Mouse (Mus musculus): ENCODE results near the gene Sri. TPM values are rescaled to one million over a fixed set of nuclear protein-coding genes. Genes with fewer than 3 reads are reported as not detected.

Sri gene
- total RNA-seq, 2 experiments from 2014 or later: 120 to 124 TPM

- ATAC-seq (replicated peaks; ENCODE audit: poor library complexity, severe bottlenecking): no peak
Measured at GRCm38 (mm10) chr5:8095689-8096088, 49.8 kb downstream of the Sri start.

DNA sequence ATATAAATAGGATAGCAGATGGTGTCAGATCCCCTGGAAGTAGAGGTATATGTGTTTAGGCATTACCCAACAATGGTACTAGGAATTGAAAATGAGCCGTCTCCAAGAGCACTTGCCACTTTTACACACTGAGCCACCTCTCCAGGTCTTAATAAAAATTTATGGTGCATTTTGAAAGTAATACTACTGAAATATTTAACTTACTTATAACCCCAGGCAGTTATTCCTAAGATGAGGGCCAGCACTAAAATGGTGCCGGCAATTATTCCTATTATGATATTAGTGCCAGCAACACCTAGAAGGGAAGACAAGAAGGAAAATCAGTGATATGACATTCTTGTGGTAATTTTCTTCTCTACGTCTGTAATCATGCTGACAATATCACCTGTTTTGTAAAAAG is 65.8 kb downstream of the Sri start:
- ATAC-seq (replicated peaks; ENCODE audit: poor library complexity, severe bottlenecking): no peak

GRCm38 (mm10) chr5:8112246-8112645 is 66.4 kb downstream of the Sri start:
- ATAC-seq (replicated peaks; ENCODE audit: poor library complexity, severe bottlenecking): no peak

- no peak for ATAC-seq (replicated peaks; ENCODE audit: poor library complexity, severe bottlenecking)
Measured at GRCm38 (mm10) chr5:8116561-8117168, 70.8 kb downstream of the Sri start.

Other genes starting within 250 kb of the Sri start
- gene Steap4, start 85.6 kb upstream of the Sri start, total RNA-seq (2014; fragmentation: Nextera tagmentation): not detected in 2 replicates
- gene Steap4, start 85.6 kb upstream of the Sri start, total RNA-seq (2017): not detected in 2 replicates

All from granulocyte monocyte progenitor cell, adult 5-6 weeks (primary cell).